Mouse (Mus musculus) kidney, postnatal 0 days (tissue): ENCODE data around the gene Slc20a1. TPM values are rescaled to one million over a fixed set of nuclear protein-coding genes. Genes with fewer than 3 reads are reported as not detected.
A peak's percentile ranks its signal among the peaks of the same experiment; 100 is the strongest.

Experiments
- ATAC-seq: fragments of 200-750 bp; cut with Nextera tagmentation; replicated peaks from 2 replicates; pipeline ENCODE4 v1.8.0; 2017; ENCODE audit warnings: low read depth, moderate number of reproducible peaks, moderate TSS enrichment, moderate library complexity; ENCODE audit not compliant: low FRiP score
- DNase-seq: peaks from one replicate; pipeline ENCODE4 v3.0.0-alpha.2; 2016; ENCODE audit warnings: low spot score
- H3K27ac ChIP-seq: fragments of 300-500 bp; sonication (generic); 2 replicates; pipeline ENCODE4 v1.5.1; 2014; ENCODE audit warnings: mild to moderate bottlenecking
- H3K27me3 ChIP-seq: fragments of 300-500 bp; sonication (generic); 2 replicates; pipeline ENCODE4 v1.6.1; 2014; ENCODE audit warnings: low read length, mixed read lengths; ENCODE audit not compliant: insufficient read depth
- H3K36me3 ChIP-seq: fragments of 300-500 bp; sonication (generic); 2 replicates; pipeline ENCODE4 v1.6.1; 2014; ENCODE audit warnings: low read length, mixed read lengths; ENCODE audit not compliant: insufficient read depth
- H3K4me1 ChIP-seq: fragments of 300-500 bp; sonication (generic); replicated peaks from 2 replicates; pipeline ENCODE4 v1.6.1; 2014; ENCODE audit warnings: antibody characterized with exemption, low read length, mixed read lengths; ENCODE audit not compliant: insufficient read depth
- H3K4me2 ChIP-seq: fragments of 300-500 bp; sonication (generic); 2 replicates; pipeline ENCODE4 v1.6.1; 2014; ENCODE audit warnings: mild to moderate bottlenecking, low read length, moderate library complexity, mixed read lengths
- H3K4me3 ChIP-seq: fragments of 300-500 bp; sonication (generic); replicated peaks from 2 replicates; pipeline ENCODE4 v1.5.1; 2014; ENCODE audit warnings: low read depth, low read length
- H3K9ac ChIP-seq: fragments of 300-500 bp; sonication (generic); 2 replicates; pipeline ENCODE4 v1.6.1; 2014; ENCODE audit warnings: low read depth, low read length
- H3K9me3 ChIP-seq: fragments of 300-500 bp; sonication (generic); replicated peaks from 2 replicates; pipeline ENCODE4 v1.6.1; 2016; ENCODE audit warnings: low read length, inconsistent platforms, mixed read lengths
- CTCF ChIP-seq: IDR thresholded peaks from 2 replicates; pipeline ENCODE4 v1.5.1; 2016; ENCODE audit warnings: antibody characterized with exemption, low read depth, mild to moderate bottlenecking, moderate library complexity
- WGBS: fragments of 180-500 bp; shearing (Covaris S2); extraction: QIAGEN DNeasy Blood & Tissue Kit; methylation state at CpG from one replicate; pipeline ENCODE4 v1.1.7; 2014; 5-methylcytosine and 5-hydroxymethylcytosine counted together
- polyA plus RNA-seq: library from polyadenylated mRNA; unstranded; fragments of >200 nt; fragmentation: Nextera tagmentation; extraction: Ambion mirVana; gene quantifications from 2 replicates; pipeline ENCODE4 v1.2.1, GENCODE M21; 2015

Slc20a1 gene
- polyA plus RNA-seq, 1 experiment from 2014 or later, result 12.4 TPM

GRCm38 (mm10) chr2:129232023-129232422 is 33.5 kb downstream of the Slc20a1 start:
- no peaks in the 10 kb centered on the region for H3K4me1 ChIP-seq
- no peak overlapping the region for H3K4me3 ChIP-seq
- DNase-seq (no peak), ATAC-seq (no peak)
- H3K36me3 ChIP-seq, result no peaks in the 10 kb centered on the region
- H3K27me3 ChIP-seq, result no peaks in the 10 kb centered on the region
- H3K4me2 ChIP-seq, result no peak overlapping the region
- 38% methylated on average over 4 of the region's 4 CpGs for WGBS
- no peak overlapping the region for H3K27ac ChIP-seq
- no peaks in the 10 kb centered on the region for H3K9me3 ChIP-seq
- no peak for TF ChIP-seq CTCF
- no peak overlapping the region for H3K9ac ChIP-seq

GRCm38 (mm10) chr2:129232484-129232883 is 33.9 kb downstream of the Slc20a1 start:
- no peaks in the 10 kb centered on the region for H3K27me3 ChIP-seq
- H3K27ac ChIP-seq, result no peak overlapping the region
- DNase-seq, result peak; percentile 7
- H3K36me3 ChIP-seq, result no peaks in the 10 kb centered on the region
- peak; percentile 93 for ATAC-seq
- WGBS, result 73% methylated on average over 9 of the region's 9 CpGs
- TF ChIP-seq CTCF, result no peak
- H3K4me2 ChIP-seq, result no peak overlapping the region
- no peaks in the 10 kb centered on the region for H3K4me1 ChIP-seq
- no peak overlapping the region for H3K4me3 ChIP-seq
- no peak overlapping the region for H3K9ac ChIP-seq
- H3K9me3 ChIP-seq, result no peaks in the 10 kb centered on the region

GRCm38 (mm10) chr2:129233218-129233617 is 34.7 kb downstream of the Slc20a1 start:
- Histone ChIP-seq H3K4me3 (no peak overlapping the region), H3K9ac (no peak overlapping the region), H3K36me3 (no peaks in the 10 kb centered on the region), H3K9me3 (no peaks in the 10 kb centered on the region), H3K27me3 (no peaks in the 10 kb centered on the region), H3K27ac (no peak overlapping the region), H3K4me2 (no peak overlapping the region), H3K4me1 (no peaks in the 10 kb centered on the region)
- TF ChIP-seq CTCF, result peak; percentile 12; the same call in 1 of the 2 replicates
- WGBS, result 73% methylated on average over 1 of the region's 1 CpGs
- no peak for DNase-seq
- ATAC-seq, result no peak

GRCm38 (mm10) chr2:129233803-129234477 is 35.4 kb downstream of the Slc20a1 start:
- H3K9ac ChIP-seq, result no peak overlapping the region
- 74% methylated on average over 9 of the region's 9 CpGs for WGBS
- DNase-seq (no peak), ATAC-seq (no peak)
- TF ChIP-seq CTCF, result no peak
- H3K36me3 ChIP-seq, result no peaks in the 10 kb centered on the region
- H3K27me3 ChIP-seq, result no peaks in the 10 kb centered on the region
- H3K4me2 ChIP-seq, result no peak overlapping the region
- H3K9me3 ChIP-seq, result no peaks in the 10 kb centered on the region
- no peaks in the 10 kb centered on the region for H3K4me1 ChIP-seq
- H3K4me3 ChIP-seq, result no peak overlapping the region
- H3K27ac ChIP-seq, result no peak overlapping the region

GRCm38 (mm10) chr2:129234731-129235130 is 36.2 kb downstream of the Slc20a1 start:
- Histone ChIP-seq H3K9ac (no peak overlapping the region), H3K27ac (no peak overlapping the region), H3K9me3 (no peaks in the 10 kb centered on the region), H3K36me3 (no peaks in the 10 kb centered on the region), H3K27me3 (no peaks in the 10 kb centered on the region), H3K4me3 (no peak overlapping the region), H3K4me1 (no peaks in the 10 kb centered on the region), H3K4me2 (no peak overlapping the region)
- ATAC-seq, result no peak
- DNase-seq, result no peak
- WGBS, result 73% methylated on average over 2 of the region's 2 CpGs
- TF ChIP-seq CTCF, result no peak

GRCm38 (mm10) chr2:129236526-129236925 is 38.0 kb downstream of the Slc20a1 start:
- DNase-seq, result no peak
- Histone ChIP-seq H3K4me2 (no peak overlapping the region), H3K27me3 (no peaks in the 10 kb centered on the region), H3K4me1 (no peaks in the 10 kb centered on the region), H3K9me3 (no peaks in the 10 kb centered on the region), H3K4me3 (no peak overlapping the region), H3K36me3 (no peaks in the 10 kb centered on the region), H3K27ac (no peak overlapping the region), H3K9ac (no peak overlapping the region)
- ATAC-seq, result no peak
- WGBS, result 82% methylated on average over 4 of the region's 4 CpGs
- no peak for TF ChIP-seq CTCF
